Mouse (Mus musculus): ENCODE measurements at regions not wholly inside any gene's neighbourhood (a gene's known extent, or its start where the extent isn't known, plus 50 kb on each side); places are given as distances from the start of the nearest gene placed in this dataset.

- TF ChIP-seq CTCF (IDR thresholded peaks at IDR 0.05; ENCODE audit: low read depth, low read length), result no peak
- TF ChIP-seq POLR2A (IDR thresholded peaks at IDR 0.05; ENCODE audit: extremely low read depth, insufficient read depth, low read length), result no peak
Observed at GRCm38 (mm10) chr8:24364685-24365084, 361.0 kb downstream of the Adam3 start.

Measured in liver, adult 2 months (tissue).